Mouse (Mus musculus) neutrophil, adult 83 days (primary cell): ENCODE results near the gene Spdye4c. TPM values are rescaled to one million over a fixed set of nuclear protein-coding genes. Genes with fewer than 3 reads are reported as not detected.

Source experiments
- total RNA-seq, 2 experiments: library from RNA; stranded (reverse); gene quantifications; one replicate each; pipeline ENCODE4 v1.2.4; 2023

Gene Spdye4c
- not detected for total RNA-seq

DNA sequence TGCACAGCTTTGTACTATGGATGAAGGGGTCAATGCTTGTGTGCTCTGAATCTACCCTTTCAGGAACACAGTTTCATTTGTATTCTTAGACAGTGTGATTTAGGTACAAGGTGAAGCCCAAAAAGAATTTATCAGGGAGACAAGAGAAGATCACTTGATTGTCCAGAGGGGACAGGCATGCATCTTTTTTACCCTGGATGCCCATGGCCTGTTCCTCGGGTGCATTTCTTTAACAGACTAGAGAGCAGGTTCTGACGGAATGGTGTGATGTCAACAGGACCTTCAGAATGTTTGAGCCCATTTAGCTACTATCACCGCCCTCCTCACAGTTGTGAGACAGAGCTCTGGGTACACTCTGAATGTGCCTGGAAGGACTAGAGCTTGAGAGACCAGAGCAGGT is at the start of gene Spdye4c:
Spdye4c (plus strand) TSS at position 301 of the 400 bp plus-strand sequence.

Other genes with a start within 250 kb of the Spdye4c start
- 10 to 100 TPM; 52.3 to 67.9 TPM for gene Anapc1, start 96.2 kb downstream of the Spdye4c start, total RNA-seq
- 1 to 10 TPM in 1 of 2 experiments, under 1 TPM in 1; 0.09 to 1.1 TPM for gene Mertk, start 107.7 kb downstream of the Spdye4c start, total RNA-seq
- 10 to 100 TPM; 11.0 to 12.2 TPM for gene Tmem87b, start 226.9 kb downstream of the Spdye4c start, total RNA-seq